In genomic region chr8:88318151-88318550, GRCm38 (mm10) we compare ENCODE assay signal across 18 mouse cellular contexts.
"Had no signal": no experiment of that assay in that cellular context is flagged by ENCODE, and none has a peak within 500 bp of the region (broad histone marks: within the 10 kb centered on the region; RNA-seq: fewer than 3 reads in every experiment).

No protein-coding gene starts in this region.

- DNase-seq: kidney, adult 11 months; kidney, adult 8-10 months; kidney, postnatal 14 days; kidney, postnatal 4 days; left cerebral cortex, postnatal 4 days; lung, adult 2 months; lung, postnatal 14 days; midbrain, embryonic 14.5 days; retina, postnatal 1 day; right cerebral cortex, postnatal 25 days; spleen, adult 18-20 months; thymus, adult 2 months; thymus, postnatal 25 days had no signal

- H3K9ac ChIP-seq: intestine, embryonic 15.5 days; limb, embryonic 13.5 days; liver, embryonic 15.5 days; stomach, embryonic 15.5 days had no signal

- H3K9me3 ChIP-seq: intestine, embryonic 15.5 days; limb, embryonic 13.5 days; liver, embryonic 15.5 days; stomach, embryonic 15.5 days had no signal

- ATAC-seq: intestine, embryonic 15.5 days had no signal

- H3K36me3 ChIP-seq: intestine, embryonic 15.5 days; limb, embryonic 13.5 days; stomach, embryonic 15.5 days had no signal

- H3K4me1 ChIP-seq: liver, embryonic 15.5 days had no signal

- H3K4me3 ChIP-seq: intestine, embryonic 15.5 days; limb, embryonic 13.5 days; liver, embryonic 15.5 days; stomach, embryonic 15.5 days had no signal

- H3K4me2 ChIP-seq: intestine, embryonic 15.5 days; limb, embryonic 13.5 days; liver, embryonic 15.5 days; midbrain, embryonic 11.5 days; stomach, embryonic 15.5 days had no signal

- H3K27me3 ChIP-seq: intestine, embryonic 15.5 days; limb, embryonic 13.5 days; liver, embryonic 15.5 days; stomach, embryonic 15.5 days had no signal

- H3K27ac ChIP-seq: intestine, embryonic 15.5 days; liver, embryonic 15.5 days; stomach, embryonic 15.5 days had no signal
